Mouse (Mus musculus) embryonic facial prominence, embryonic 13.5 days (tissue): ENCODE measurements around the gene Kcnq1. TPM values are rescaled to one million over a fixed set of nuclear protein-coding genes. Genes with fewer than 3 reads are reported as not detected.

ENCODE experiments used
- ATAC-seq: fragments of 200-750 bp; cut with Nextera tagmentation; 2 replicates; pipeline ENCODE4 v1.8.0; 2017; ENCODE audit warnings: low read depth; ENCODE audit not compliant: insufficient number of reproducible peaks, insufficient read depth, low FRiP score, low TSS enrichment
- H3K27ac ChIP-seq: fragments of 300-500 bp; sonication (generic); 2 replicates; pipeline ENCODE4 v1.5.1; 2015; ENCODE audit warnings: moderate library complexity, mild to moderate bottlenecking, inconsistent platforms
- H3K27me3 ChIP-seq: fragments of 300-500 bp; sonication (generic); 2 replicates; pipeline ENCODE4 v1.6.1; 2015; ENCODE audit warnings: mild to moderate bottlenecking, inconsistent platforms
- H3K36me3 ChIP-seq: fragments of 300-500 bp; sonication (generic); 2 replicates; pipeline ENCODE4 v1.6.1; 2015; ENCODE audit warnings: mild to moderate bottlenecking, inconsistent platforms
- H3K4me1 ChIP-seq: fragments of 300-500 bp; sonication (generic); 2 replicates; pipeline ENCODE4 v1.6.1; 2015; ENCODE audit warnings: inconsistent platforms
- H3K4me2 ChIP-seq: fragments of 300-500 bp; sonication (generic); 2 replicates; pipeline ENCODE4 v1.6.1; 2015; ENCODE audit warnings: moderate library complexity, mild to moderate bottlenecking, inconsistent platforms
- H3K4me3 ChIP-seq: fragments of 300-500 bp; sonication (generic); 2 replicates; pipeline ENCODE4 v1.5.1; 2015; ENCODE audit warnings: mild to moderate bottlenecking, inconsistent platforms
- H3K9ac ChIP-seq: fragments of 300-500 bp; sonication (generic); 2 replicates; pipeline ENCODE4 v1.6.1; 2015; ENCODE audit warnings: mild to moderate bottlenecking, inconsistent platforms
- H3K9me3 ChIP-seq: fragments of 300-500 bp; sonication (generic); 2 replicates; pipeline ENCODE4 v1.6.1; 2016; ENCODE audit warnings: inconsistent platforms
- WGBS: fragments of 180-500 bp; shearing (Covaris S2); methylation state at CpG from one replicate; pipeline ENCODE4 v1.1.7; 2015; ENCODE audit warnings: mixed read lengths; 5-methylcytosine and 5-hydroxymethylcytosine counted together
- polyA plus RNA-seq: library from polyadenylated mRNA; unstranded; fragments of >200 nt; fragmentation: Nextera tagmentation; extraction: Ambion mirVana; gene quantifications from 2 replicates; pipeline ENCODE4 v1.2.1, GENCODE M21; 2015

Gene Kcnq1
- polyA plus RNA-seq = 0.69 and 0.84 TPM in 2 replicates

DNA sequence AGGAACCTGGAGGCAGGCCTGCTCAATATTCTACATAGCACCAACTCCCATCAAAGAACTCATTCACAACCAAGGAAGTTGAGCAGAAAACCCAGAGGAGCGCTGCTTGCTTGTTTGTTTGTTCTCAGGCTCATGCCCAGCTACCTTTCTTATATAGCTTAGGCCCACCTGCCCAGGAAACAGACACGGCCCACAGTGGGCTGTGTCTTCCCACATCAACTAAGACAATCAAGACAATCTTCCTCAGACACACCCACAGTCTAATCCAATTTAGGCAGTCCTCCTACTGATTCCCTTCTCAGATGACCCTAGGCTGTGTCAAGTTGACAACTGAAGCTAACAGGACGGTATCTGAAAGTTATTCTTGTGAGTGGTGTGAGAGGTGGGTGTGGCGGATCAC is at the start of gene Kcnq1:
Gene Kcnq1, plus strand, starts transcription at position 301 of the 400 bp plus-strand sequence.
- peak within 1 kb of the TSS; percentile 37; the same call in 1 of the 2 replicates for H3K9ac ChIP-seq
- peak within 1 kb of the TSS; percentile 78 for H3K4me2 ChIP-seq
- no peaks in the 10 kb centered on the region for H3K9me3 ChIP-seq
- no peaks in the 10 kb centered on the region for H3K36me3 ChIP-seq
- peak within 1 kb of the TSS; percentile 44 for H3K4me3 ChIP-seq
- peaks cover 11% of the 10 kb centered on the region for H3K4me1 ChIP-seq
- peaks cover 76% of the 10 kb centered on the region for H3K27me3 ChIP-seq
- H3K27ac ChIP-seq = no peak within 1 kb of the TSS
- 64% methylated on average over 4 of the region's 4 CpGs for WGBS
- no peak for ATAC-seq

- H3K4me3 ChIP-seq = no peak overlapping the region
- H3K27ac ChIP-seq = no peak overlapping the region
- 87% methylated on average over 5 of the region's 5 CpGs for WGBS
- H3K36me3 ChIP-seq = peaks cover 44% of the 10 kb centered on the region
- H3K4me1 ChIP-seq = peaks cover 65% of the 10 kb centered on the region
- ATAC-seq = no peak
- no peak overlapping the region for H3K9ac ChIP-seq
- H3K4me2 ChIP-seq = no peak overlapping the region
- no peaks in the 10 kb centered on the region for H3K9me3 ChIP-seq
- no peaks in the 10 kb centered on the region for H3K27me3 ChIP-seq
Observed at GRCm38 (mm10) chr7:143057023-143057422, 49.1 kb upstream of the Kcnq1 start.

- Histone ChIP-seq H3K27me3 (no peaks in the 10 kb centered on the region), H3K36me3 (peaks cover 52% of the 10 kb centered on the region), H3K9ac (no peak overlapping the region), H3K27ac (peak overlapping the region; percentile 74), H3K4me1 (peaks cover 62% of the 10 kb centered on the region), H3K9me3 (no peaks in the 10 kb centered on the region), H3K4me3 (no peak overlapping the region), H3K4me2 (no peak overlapping the region)
- WGBS = 85% methylated on average over 9 of the region's 9 CpGs
- no peak for ATAC-seq
Observed at GRCm38 (mm10) chr7:143057667-143058220, 48.4 kb upstream of the Kcnq1 start.

GRCm38 (mm10) chr7:143058221-143058697 is 47.9 kb upstream of the Kcnq1 start:
- Histone ChIP-seq H3K9ac (no peak overlapping the region), H3K27me3 (no peaks in the 10 kb centered on the region), H3K36me3 (peaks cover 57% of the 10 kb centered on the region), H3K27ac (peak overlapping the region; percentile 74), H3K4me2 (no peak overlapping the region; the same call in 1 of the 2 replicates), H3K4me3 (no peak overlapping the region), H3K9me3 (no peaks in the 10 kb centered on the region), H3K4me1 (peaks cover 62% of the 10 kb centered on the region)
- ATAC-seq = no peak
- WGBS = 59% methylated on average over 5 of the region's 5 CpGs

GRCm38 (mm10) chr7:143059202-143059870 is 46.8 kb upstream of the Kcnq1 start:
- Histone ChIP-seq H3K36me3 (peaks cover 68% of the 10 kb centered on the region), H3K4me3 (no peak overlapping the region), H3K9ac (peak overlapping the region; percentile 44; the same call in 1 of the 2 replicates), H3K27me3 (no peaks in the 10 kb centered on the region), H3K9me3 (no peaks in the 10 kb centered on the region), H3K4me2 (no peak overlapping the region), H3K4me1 (peaks cover 55% of the 10 kb centered on the region), H3K27ac (peak overlapping the region; percentile 74)
- WGBS = 65% methylated on average over 5 of the region's 5 CpGs
- ATAC-seq = no peak

GRCm38 (mm10) chr7:143062704-143063103 is 43.5 kb upstream of the Kcnq1 start:
- no peak overlapping the region for H3K4me3 ChIP-seq
- 76% methylated on average over 2 of the region's 2 CpGs for WGBS
- peaks cover 25% of the 10 kb centered on the region for H3K4me1 ChIP-seq
- no peaks in the 10 kb centered on the region for H3K9me3 ChIP-seq
- ATAC-seq = no peak
- H3K9ac ChIP-seq = no peak overlapping the region
- H3K4me2 ChIP-seq = no peak overlapping the region
- H3K27me3 ChIP-seq = no peaks in the 10 kb centered on the region
- no peak overlapping the region for H3K27ac ChIP-seq
- peaks cover 86% of the 10 kb centered on the region for H3K36me3 ChIP-seq

- no peak overlapping the region for H3K27ac ChIP-seq
- no peaks in the 10 kb centered on the region for H3K27me3 ChIP-seq
- H3K4me2 ChIP-seq = no peak overlapping the region
- WGBS = 79% methylated on average over 6 of the region's 6 CpGs
- H3K4me1 ChIP-seq = peaks cover 20% of the 10 kb centered on the region
- no peak for ATAC-seq
- no peak overlapping the region for H3K4me3 ChIP-seq
- H3K9me3 ChIP-seq = no peaks in the 10 kb centered on the region
- no peak overlapping the region for H3K9ac ChIP-seq
- peaks cover 82% of the 10 kb centered on the region for H3K36me3 ChIP-seq
Observed at GRCm38 (mm10) chr7:143064226-143064625, 41.9 kb upstream of the Kcnq1 start.

DNA sequence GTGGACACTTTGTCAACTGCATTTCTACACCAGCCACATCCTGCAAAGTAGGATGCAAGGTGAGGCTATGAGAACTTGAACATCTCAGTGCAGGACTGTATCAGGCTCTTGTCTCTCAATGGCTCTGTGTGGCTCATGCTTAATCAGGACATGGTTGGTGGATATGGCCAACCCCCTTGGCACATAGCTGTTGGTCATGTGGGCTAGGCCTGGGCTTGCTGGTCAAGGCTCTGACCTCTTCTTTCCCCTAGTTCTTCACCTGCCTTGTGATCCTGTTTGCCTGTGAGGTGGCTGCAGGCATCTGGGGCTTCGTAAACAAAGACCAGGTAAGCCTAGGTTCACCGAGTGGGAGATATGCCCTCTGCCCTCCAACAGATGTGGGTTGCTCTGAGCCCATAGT is 40.5 kb upstream of the Kcnq1 start:
- no peaks in the 10 kb centered on the region for H3K9me3 ChIP-seq
- peaks cover 24% of the 10 kb centered on the region for H3K4me1 ChIP-seq
- H3K36me3 ChIP-seq = peaks cover 76% of the 10 kb centered on the region
- ATAC-seq = no peak
- 95% methylated on average over 2 of the region's 2 CpGs for WGBS
- H3K4me2 ChIP-seq = no peak overlapping the region
- H3K27ac ChIP-seq = no peak overlapping the region
- H3K9ac ChIP-seq = no peak overlapping the region
- no peak overlapping the region for H3K4me3 ChIP-seq
- no peaks in the 10 kb centered on the region for H3K27me3 ChIP-seq

- Histone ChIP-seq H3K27me3 (no peaks in the 10 kb centered on the region), H3K36me3 (peaks cover 58% of the 10 kb centered on the region), H3K27ac (no peak overlapping the region), H3K4me3 (no peak overlapping the region), H3K9me3 (no peaks in the 10 kb centered on the region), H3K4me1 (peaks cover 27% of the 10 kb centered on the region), H3K4me2 (no peak overlapping the region), H3K9ac (no peak overlapping the region)
- 65% methylated on average over 2 of the region's 2 CpGs for WGBS
- no peak for ATAC-seq
Observed at GRCm38 (mm10) chr7:143067469-143067868, 38.7 kb upstream of the Kcnq1 start.

DNA sequence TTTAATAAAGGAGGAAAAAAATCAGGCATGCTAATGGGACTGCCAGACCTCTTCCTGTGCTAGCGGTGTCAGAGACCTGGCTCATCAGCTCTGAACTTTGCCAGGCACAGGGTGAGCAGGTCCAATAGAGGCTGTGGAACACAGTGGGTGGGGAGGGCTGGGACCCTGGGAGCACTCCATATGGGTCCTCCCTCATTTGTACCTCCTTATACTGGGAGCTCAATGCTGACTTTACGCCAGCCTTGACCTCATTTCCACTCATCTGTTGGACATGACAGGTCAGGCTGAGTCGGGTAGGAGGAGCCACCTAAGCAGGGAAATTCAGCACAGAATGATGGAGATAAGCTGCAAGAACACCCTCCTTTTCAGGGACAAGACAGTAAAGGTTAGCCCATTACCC is 38.3 kb upstream of the Kcnq1 start:
- H3K36me3 ChIP-seq = peaks cover 57% of the 10 kb centered on the region
- peak overlapping the region; percentile 97 for H3K27ac ChIP-seq
- no peaks in the 10 kb centered on the region for H3K9me3 ChIP-seq
- H3K9ac ChIP-seq = no peak overlapping the region
- no peaks in the 10 kb centered on the region for H3K27me3 ChIP-seq
- peaks cover 27% of the 10 kb centered on the region for H3K4me1 ChIP-seq
- no peak for ATAC-seq
- H3K4me2 ChIP-seq = peak overlapping the region; percentile 59
- WGBS = 82% methylated on average over 3 of the region's 3 CpGs
- no peak overlapping the region for H3K4me3 ChIP-seq

- peaks cover 27% of the 10 kb centered on the region for H3K4me1 ChIP-seq
- H3K4me2 ChIP-seq = peak overlapping the region; percentile 59
- 49% methylated on average over 13 of the region's 13 CpGs for WGBS
Observed at GRCm38 (mm10) chr7:143068316-143068881, 37.8 kb upstream of the Kcnq1 start.

More at GRCm38 (mm10) chr7:143068316-143068881, 37.8 kb upstream of the Kcnq1 start:
- H3K9me3 ChIP-seq = no peaks in the 10 kb centered on the region
- peak overlapping the region; percentile 97 for H3K27ac ChIP-seq
- H3K9ac ChIP-seq = peak overlapping the region; percentile 64
- peak overlapping the region; percentile 87 for H3K4me3 ChIP-seq
- peaks cover 52% of the 10 kb centered on the region for H3K36me3 ChIP-seq
- ATAC-seq = peak; percentile 1; the same call in 1 of the 2 replicates
- H3K27me3 ChIP-seq = no peaks in the 10 kb centered on the region
